Mouse (Mus musculus) ES-E14 (cell line): ENCODE data around the gene Cx3cr1.

Experiments used
- CHD2 ChIP-seq: IDR thresholded peaks from 2 replicates; pipeline ENCODE4 v1.6.1; 2014; ENCODE audit warnings: mild to moderate bottlenecking, low read depth, low read length, inconsistent platforms
- HCFC1 ChIP-seq: IDR thresholded peaks from 2 replicates; pipeline ENCODE4 v1.6.1; 2012; ENCODE audit warnings: low read length, inconsistent platforms, borderline replicate concordance; ENCODE audit not compliant: insufficient read depth
- ZC3H11A ChIP-seq: IDR thresholded peaks from 2 replicates; pipeline ENCODE4 v1.6.1; 2012; ENCODE audit warnings: low read depth, mild to moderate bottlenecking, inconsistent platforms, low read length, borderline replicate concordance
- ZNF384 ChIP-seq: IDR thresholded peaks from 2 replicates; pipeline ENCODE4 v1.6.1; 2012; ENCODE audit warnings: low read depth, low read length, inconsistent platforms

GRCm38 (mm10) chr9:120095886-120096285 is 26.2 kb upstream of the Cx3cr1 start:
- no peak for TF ChIP-seq ZC3H11A
- no peak for TF ChIP-seq HCFC1
- no peak for TF ChIP-seq ZNF384
- TF ChIP-seq CHD2: no peak
